Mouse (Mus musculus): ENCODE data around the gene Gbf1. TPM values are rescaled to one million over a fixed set of nuclear protein-coding genes. Genes with fewer than 3 reads are reported as not detected.

Gbf1 gene
- polyA plus RNA-seq, 1 experiment from 2014 or later, result 30.8 TPM

DNA sequence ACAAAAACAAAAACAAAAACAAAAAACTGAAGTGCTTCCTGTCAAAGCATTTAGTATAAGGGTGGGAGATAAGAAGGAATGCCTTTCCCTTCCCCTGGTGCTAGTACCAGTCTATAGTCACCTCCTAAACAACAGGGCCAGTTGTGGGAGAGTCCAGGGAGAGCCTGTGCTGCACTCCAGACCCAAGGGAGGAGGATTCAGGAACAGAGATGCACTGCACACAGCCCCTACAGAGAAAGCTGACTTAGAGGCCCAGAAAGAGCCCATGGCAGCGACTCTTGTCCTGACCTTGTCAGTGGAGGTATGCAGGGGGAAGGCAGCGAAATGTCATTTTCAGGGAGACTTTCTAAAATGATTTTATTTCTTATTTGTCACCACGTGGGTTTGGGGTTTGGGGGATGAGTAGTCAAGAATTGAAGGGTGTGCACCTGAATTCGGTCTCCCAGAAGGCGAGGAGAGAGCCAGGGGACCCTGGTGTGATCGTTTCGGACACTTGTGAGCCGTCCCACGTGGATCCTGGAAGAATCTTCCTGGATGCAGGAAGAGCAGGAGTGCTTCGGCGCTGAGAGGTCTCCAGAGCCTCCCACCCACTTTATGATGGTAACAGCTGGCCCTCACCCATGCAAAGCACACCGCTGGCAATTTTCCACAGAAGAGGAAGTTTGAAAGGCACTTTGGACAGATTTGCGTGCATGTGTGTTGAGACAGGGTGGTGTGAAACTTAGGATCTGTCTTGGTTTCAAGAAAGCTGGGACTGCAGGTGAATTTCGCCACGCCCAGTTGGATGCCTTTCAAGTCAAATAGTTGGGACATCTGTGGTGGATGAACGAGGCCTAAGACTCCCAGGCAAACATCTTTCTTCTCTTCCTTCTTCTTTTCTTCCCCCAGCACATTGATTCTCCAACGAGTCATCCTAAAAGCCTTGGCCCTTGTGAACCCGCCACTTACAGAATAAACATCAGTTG, 151.2 kb downstream of the Gbf1 start:
- peak overlapping the region; percentile 79 for H3K4me3 ChIP-seq (ENCODE audit: low read depth, low read length)
- peaks cover 11% of the 10 kb centered on the region for H3K27me3 ChIP-seq (replicated peaks; ENCODE audit: control insufficient read depth, insufficient read depth, low read length)
- WGBS, result 61% methylated on average over 18 of the region's 18 CpGs
- ATAC-seq (replicated peaks; ENCODE audit: low FRiP score) (no peak), DNase-seq (ENCODE audit: low spot score) (no peak)
- no peak overlapping the region for H3K9ac ChIP-seq (ENCODE audit: low read depth, low read length)
- no peak overlapping the region for H3K27ac ChIP-seq (ENCODE audit: low read depth, low read length)
- H3K4me2 ChIP-seq, result peak overlapping the region; percentile 99
- H3K9me3 ChIP-seq (ENCODE audit: control insufficient read depth, low read length), result no peaks in the 10 kb centered on the region
- H3K36me3 ChIP-seq (ENCODE audit: control insufficient read depth, insufficient read depth, low read length), result no peaks in the 10 kb centered on the region
- H3K4me1 ChIP-seq (replicated peaks; ENCODE audit: control insufficient read depth, insufficient read depth, low read length), result peaks cover 7% of the 10 kb centered on the region; the same call in 1 of the 2 replicates

DNA sequence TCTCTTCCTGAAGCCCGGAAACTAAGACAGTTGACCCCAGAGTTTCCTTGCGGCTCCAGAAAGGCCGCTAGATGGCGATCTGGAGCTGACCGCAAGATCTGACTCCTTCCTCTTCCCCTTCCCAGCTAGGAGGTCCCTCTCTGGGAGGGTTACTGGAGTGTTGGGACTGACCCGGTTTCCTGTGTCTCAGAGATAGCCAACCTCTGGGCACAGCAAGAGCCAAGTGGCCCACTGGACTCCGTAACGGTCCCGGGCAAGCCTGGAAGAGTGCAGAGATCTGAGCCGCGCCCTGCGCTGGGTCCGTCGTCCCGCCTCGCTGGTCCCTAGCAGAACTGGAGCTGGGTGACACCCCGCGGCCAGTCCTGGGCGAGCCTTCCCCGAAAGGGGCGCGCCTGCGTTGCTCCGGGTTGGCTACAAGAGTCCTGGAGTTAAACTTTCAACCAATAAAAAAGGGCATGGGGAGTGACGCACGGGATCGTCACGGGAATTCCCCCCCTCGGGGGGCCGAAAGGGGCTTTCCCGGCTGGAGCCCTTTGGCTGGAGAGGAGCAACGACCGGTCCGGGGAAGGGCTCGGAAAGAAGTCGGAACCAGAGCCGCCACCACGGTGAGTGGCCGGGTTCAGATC, 152.0 kb downstream of the Gbf1 start, which contains the start of gene Nfkb2:
Nfkb2 (plus strand) TSS at position 105 of the 626 bp plus-strand sequence.
- WGBS, result under 1% methylated on average over 39 of the region's 39 CpGs
- DNase-seq (ENCODE audit: low spot score), result peak; percentile 92
- Histone ChIP-seq H3K4me3 (ENCODE audit: low read depth, low read length) (peak within 1 kb of the TSS; percentile 79), H3K9ac (ENCODE audit: low read depth, low read length) (peak within 1 kb of the TSS; percentile 70), H3K27ac (ENCODE audit: low read depth, low read length) (peak within 1 kb of the TSS; percentile 77), H3K36me3 (ENCODE audit: control insufficient read depth, insufficient read depth, low read length) (peaks cover under 1% of the 10 kb centered on the region; the same call in 1 of the 2 replicates), H3K9me3 (ENCODE audit: control insufficient read depth, low read length) (no peaks in the 10 kb centered on the region), H3K4me1 (replicated peaks; ENCODE audit: control insufficient read depth, insufficient read depth, low read length) (peaks cover 14% of the 10 kb centered on the region), H3K27me3 (replicated peaks; ENCODE audit: control insufficient read depth, insufficient read depth, low read length) (peaks cover 13% of the 10 kb centered on the region), H3K4me2 (peak within 1 kb of the TSS; percentile 99)
- peak; percentile 87 for ATAC-seq (replicated peaks; ENCODE audit: low FRiP score)

DNA sequence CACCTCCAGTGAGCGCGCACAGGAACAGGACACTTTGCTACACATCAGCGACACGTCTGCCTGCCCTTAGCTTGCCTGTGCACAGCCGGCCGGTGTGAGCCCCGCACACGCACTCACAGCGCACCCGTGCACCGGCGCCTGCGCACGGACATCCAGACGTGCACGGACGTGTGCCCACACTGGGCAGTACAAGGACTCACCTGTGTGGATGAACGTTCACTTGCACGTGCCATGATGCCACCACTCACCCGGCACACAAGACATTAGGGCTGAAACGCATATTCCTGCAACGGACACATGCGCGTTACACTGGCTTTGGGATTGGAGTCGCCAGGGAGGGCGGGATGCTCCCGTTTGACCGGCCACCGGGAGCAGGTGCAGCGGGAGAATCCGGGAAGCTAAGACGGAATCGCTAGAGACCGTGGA, 152.6 kb downstream of the Gbf1 start:
- H3K9me3 ChIP-seq (ENCODE audit: control insufficient read depth, low read length), result no peaks in the 10 kb centered on the region
- H3K27ac ChIP-seq (ENCODE audit: low read depth, low read length), result peak overlapping the region; percentile 77
- peak overlapping the region; percentile 79 for H3K4me3 ChIP-seq (ENCODE audit: low read depth, low read length)
- peak; percentile 42 for ATAC-seq (replicated peaks; ENCODE audit: low FRiP score)
- peak overlapping the region; percentile 70 for H3K9ac ChIP-seq (ENCODE audit: low read depth, low read length)
- peaks cover 2% of the 10 kb centered on the region; the same call in 1 of the 2 replicates for H3K36me3 ChIP-seq (ENCODE audit: control insufficient read depth, insufficient read depth, low read length)
- H3K27me3 ChIP-seq (replicated peaks; ENCODE audit: control insufficient read depth, insufficient read depth, low read length), result peaks cover 16% of the 10 kb centered on the region
- peaks cover 16% of the 10 kb centered on the region for H3K4me1 ChIP-seq (replicated peaks; ENCODE audit: control insufficient read depth, insufficient read depth, low read length)
- DNase-seq (ENCODE audit: low spot score), result no peak
- 0% methylated on average over 34 of the region's 34 CpGs for WGBS
- peak overlapping the region; percentile 99 for H3K4me2 ChIP-seq

DNA sequence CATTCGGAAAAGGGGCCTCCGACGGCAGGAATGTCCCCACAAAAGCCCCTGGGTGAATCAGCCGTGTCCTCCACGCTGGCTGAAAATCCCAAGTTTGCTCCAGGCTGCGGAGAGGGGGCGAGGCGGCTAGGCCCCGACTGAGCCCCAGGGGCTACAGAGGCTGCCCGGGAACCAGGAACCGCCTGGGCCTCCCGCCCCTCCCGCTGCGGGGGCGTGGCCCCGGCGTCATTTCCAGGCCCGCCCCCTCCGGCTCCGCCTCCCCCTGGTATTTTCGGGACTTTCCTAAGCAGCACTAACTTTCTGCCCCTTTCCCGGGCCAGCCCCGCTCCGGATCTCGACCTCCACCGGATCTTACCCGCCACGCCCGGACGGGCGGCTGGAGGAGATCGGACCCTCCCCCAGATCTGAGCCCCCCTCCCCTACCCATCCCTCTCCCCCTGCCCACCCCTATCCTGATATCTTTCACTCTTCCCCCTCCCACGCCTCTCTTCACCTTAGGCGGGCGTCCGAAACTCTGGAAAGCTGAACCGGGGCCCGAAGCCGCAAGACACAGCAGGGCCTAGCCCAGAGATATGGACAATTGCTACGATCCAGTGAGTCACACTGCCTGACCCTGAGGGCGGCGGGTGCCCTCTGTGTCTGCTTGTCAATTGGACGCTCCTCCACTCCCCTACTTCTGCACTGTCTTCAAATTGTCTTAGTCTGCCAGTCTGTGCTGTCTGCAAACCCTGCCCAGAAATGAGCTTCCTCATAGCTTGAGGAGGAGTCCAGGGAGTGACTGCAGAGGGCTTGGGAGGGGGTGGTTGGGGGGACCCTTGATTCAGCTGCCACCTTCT, 153.3 kb downstream of the Gbf1 start:
- Histone ChIP-seq H3K4me3 (ENCODE audit: low read depth, low read length) (peak overlapping the region; percentile 79), H3K9ac (ENCODE audit: low read depth, low read length) (peak overlapping the region; percentile 70), H3K9me3 (ENCODE audit: control insufficient read depth, low read length) (no peaks in the 10 kb centered on the region), H3K4me2 (peak overlapping the region; percentile 99), H3K36me3 (ENCODE audit: control insufficient read depth, insufficient read depth, low read length) (peaks cover 2% of the 10 kb centered on the region; the same call in 1 of the 2 replicates), H3K4me1 (replicated peaks; ENCODE audit: control insufficient read depth, insufficient read depth, low read length) (peaks cover 16% of the 10 kb centered on the region), H3K27ac (ENCODE audit: low read depth, low read length) (peak overlapping the region; percentile 77), H3K27me3 (replicated peaks; ENCODE audit: control insufficient read depth, insufficient read depth, low read length) (peaks cover 16% of the 10 kb centered on the region)
- peak; percentile 77 for ATAC-seq (replicated peaks; ENCODE audit: low FRiP score)
- WGBS, result under 1% methylated on average over 42 of the region's 43 CpGs
- peak; percentile 92 for DNase-seq (ENCODE audit: low spot score)

DNA sequence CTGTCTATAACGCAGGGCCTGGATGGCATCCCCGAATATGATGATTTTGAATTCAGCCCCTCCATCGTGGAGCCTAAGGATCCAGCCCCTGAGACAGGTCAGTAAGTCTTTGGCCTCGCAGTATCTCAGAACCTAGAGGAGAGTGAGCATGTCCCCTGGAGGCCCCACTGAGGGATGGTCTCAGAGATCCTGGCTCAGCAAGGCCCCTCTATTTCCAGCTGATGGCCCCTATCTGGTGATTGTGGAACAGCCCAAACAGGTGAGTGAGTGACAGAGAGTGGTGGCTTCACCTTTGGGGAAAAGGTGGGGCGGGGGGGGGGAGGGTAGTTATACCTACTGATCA, 153.9 kb downstream of the Gbf1 start:
- Histone ChIP-seq H3K27me3 (replicated peaks; ENCODE audit: control insufficient read depth, insufficient read depth, low read length) (peaks cover 16% of the 10 kb centered on the region), H3K27ac (ENCODE audit: low read depth, low read length) (no peak overlapping the region), H3K36me3 (ENCODE audit: control insufficient read depth, insufficient read depth, low read length) (peaks cover 6% of the 10 kb centered on the region), H3K9me3 (ENCODE audit: control insufficient read depth, low read length) (no peaks in the 10 kb centered on the region), H3K4me3 (ENCODE audit: low read depth, low read length) (peak overlapping the region; percentile 79), H3K4me1 (replicated peaks; ENCODE audit: control insufficient read depth, insufficient read depth, low read length) (peaks cover 16% of the 10 kb centered on the region), H3K4me2 (peak overlapping the region; percentile 99), H3K9ac (ENCODE audit: low read depth, low read length) (peak overlapping the region; percentile 70)
- ATAC-seq (replicated peaks; ENCODE audit: low FRiP score), result no peak
- 60% methylated on average over 5 of the region's 5 CpGs for WGBS
- no peak for DNase-seq (ENCODE audit: low spot score)

DNA sequence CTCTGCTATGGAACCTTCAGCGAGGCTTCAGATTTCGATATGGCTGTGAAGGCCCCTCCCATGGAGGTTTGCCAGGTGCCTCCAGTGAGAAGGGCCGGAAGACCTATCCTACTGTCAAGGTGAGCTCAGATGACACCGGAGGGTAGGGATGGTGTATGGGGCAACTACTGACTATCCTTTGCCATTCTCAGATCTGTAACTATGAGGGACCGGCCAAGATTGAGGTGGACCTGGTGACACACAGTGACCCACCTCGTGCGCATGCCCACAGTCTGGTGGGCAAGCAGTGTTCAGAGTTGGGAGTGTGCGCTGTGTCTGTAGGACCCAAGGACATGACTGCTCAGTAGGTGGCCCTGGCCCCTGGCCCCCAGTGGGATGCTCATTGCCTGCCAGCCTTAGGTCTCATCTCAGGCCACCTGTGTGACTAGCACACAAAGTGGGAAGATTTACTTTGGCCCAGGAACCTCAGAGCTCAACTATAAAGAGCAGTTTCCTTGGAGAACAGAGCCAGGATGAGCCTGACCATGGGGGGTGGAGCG, 154.5 kb downstream of the Gbf1 start:
- H3K9me3 ChIP-seq (ENCODE audit: control insufficient read depth, low read length), result no peaks in the 10 kb centered on the region
- H3K4me1 ChIP-seq (replicated peaks; ENCODE audit: control insufficient read depth, insufficient read depth, low read length), result peaks cover 16% of the 10 kb centered on the region
- H3K9ac ChIP-seq (ENCODE audit: low read depth, low read length), result no peak overlapping the region
- DNase-seq (ENCODE audit: low spot score), result peak; percentile 30
- no peak for ATAC-seq (replicated peaks; ENCODE audit: low FRiP score)
- H3K27ac ChIP-seq (ENCODE audit: low read depth, low read length), result no peak overlapping the region
- peaks cover 10% of the 10 kb centered on the region for H3K36me3 ChIP-seq (ENCODE audit: control insufficient read depth, insufficient read depth, low read length)
- no peak overlapping the region for H3K4me2 ChIP-seq
- 88% methylated on average over 9 of the region's 9 CpGs for WGBS
- H3K4me3 ChIP-seq (ENCODE audit: low read depth, low read length), result no peak overlapping the region
- H3K27me3 ChIP-seq (replicated peaks; ENCODE audit: control insufficient read depth, insufficient read depth, low read length), result peaks cover 16% of the 10 kb centered on the region

DNA sequence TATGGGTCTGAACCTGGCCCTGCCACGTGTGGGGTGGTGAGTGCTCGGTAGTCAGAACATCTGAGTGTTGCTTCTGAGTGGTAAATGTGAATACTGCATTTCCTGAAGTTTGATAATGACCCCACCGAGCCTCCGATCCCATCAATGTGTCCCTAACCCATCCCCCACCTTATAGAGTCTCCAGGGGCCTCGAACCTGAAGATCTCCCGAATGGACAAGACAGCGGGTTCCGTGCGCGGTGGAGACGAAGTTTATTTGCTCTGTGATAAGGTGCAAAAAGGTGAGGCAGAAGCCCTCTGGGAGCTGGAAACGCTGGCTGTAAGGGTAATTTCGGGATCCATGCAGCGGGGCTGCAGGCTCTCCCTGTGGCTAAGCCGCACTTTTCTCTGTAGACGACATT, 155.5 kb downstream of the Gbf1 start:
- Histone ChIP-seq H3K4me2 (no peak overlapping the region), H3K9me3 (ENCODE audit: control insufficient read depth, low read length) (no peaks in the 10 kb centered on the region), H3K9ac (ENCODE audit: low read depth, low read length) (no peak overlapping the region), H3K27me3 (replicated peaks; ENCODE audit: control insufficient read depth, insufficient read depth, low read length) (peaks cover 21% of the 10 kb centered on the region), H3K4me1 (replicated peaks; ENCODE audit: control insufficient read depth, insufficient read depth, low read length) (peaks cover 16% of the 10 kb centered on the region), H3K36me3 (ENCODE audit: control insufficient read depth, insufficient read depth, low read length) (peaks cover 13% of the 10 kb centered on the region), H3K27ac (ENCODE audit: low read depth, low read length) (no peak overlapping the region), H3K4me3 (ENCODE audit: low read depth, low read length) (no peak overlapping the region)
- no peak for ATAC-seq (replicated peaks; ENCODE audit: low FRiP score)
- peak; percentile 27 for DNase-seq (ENCODE audit: low spot score)
- 78% methylated on average over 16 of the region's 16 CpGs for WGBS

DNA sequence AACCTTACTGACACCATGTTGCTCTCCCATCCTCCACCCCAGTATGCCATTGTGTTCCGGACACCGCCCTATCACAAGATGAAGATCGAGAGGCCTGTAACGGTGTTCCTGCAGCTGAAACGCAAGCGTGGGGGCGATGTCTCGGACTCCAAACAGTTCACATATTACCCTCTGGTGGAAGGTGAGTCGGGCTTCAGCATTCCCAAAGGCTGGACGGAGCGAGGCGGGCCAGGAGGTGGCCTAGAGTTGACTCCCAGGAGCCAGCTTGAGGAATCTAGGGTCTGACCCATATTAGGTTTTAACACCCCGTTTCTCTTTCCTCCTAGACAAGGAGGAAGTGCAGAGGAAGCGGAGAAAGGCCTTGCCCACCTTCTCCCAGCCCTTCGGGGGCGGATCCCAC, 156.0 kb downstream of the Gbf1 start:
- peak overlapping the region; percentile 69; the same call in 1 of the 2 replicates for H3K9ac ChIP-seq (ENCODE audit: low read depth, low read length)
- H3K4me3 ChIP-seq (ENCODE audit: low read depth, low read length), result peak overlapping the region; percentile 52; the same call in 1 of the 2 replicates
- H3K4me1 ChIP-seq (replicated peaks; ENCODE audit: control insufficient read depth, insufficient read depth, low read length), result peaks cover 16% of the 10 kb centered on the region
- ATAC-seq (replicated peaks; ENCODE audit: low FRiP score) (no peak), DNase-seq (ENCODE audit: low spot score) (peak; percentile 33)
- H3K9me3 ChIP-seq (ENCODE audit: control insufficient read depth, low read length), result no peaks in the 10 kb centered on the region
- H3K36me3 ChIP-seq (ENCODE audit: control insufficient read depth, insufficient read depth, low read length), result peaks cover 13% of the 10 kb centered on the region
- H3K27me3 ChIP-seq (replicated peaks; ENCODE audit: control insufficient read depth, insufficient read depth, low read length), result peaks cover 23% of the 10 kb centered on the region
- H3K4me2 ChIP-seq, result peak overlapping the region; percentile 95
- whole genome bisulfite sequencing, result 62% methylated on average over 16 of the region's 16 CpGs
- no peak overlapping the region for H3K27ac ChIP-seq (ENCODE audit: low read depth, low read length)

Data from liver, embryonic 11.5 days (tissue).